Mouse (Mus musculus) lung, adult 18-20 months (tissue): ENCODE measurements around the gene Bdh2.

Experiments used
- DNase-seq, 2 experiments: peaks; one replicate each; pipeline ENCODE4 v3.0.0; 2022; ENCODE audit warnings: mixed read lengths in 2 of 2

Bdh2 gene

GRCm38 (mm10) chr3:135300081-135300480 lies 19.1 kb downstream of the Bdh2 start:
- DNase-seq: no peak

GRCm38 (mm10) chr3:135304060-135304459 lies 23.0 kb downstream of the Bdh2 start:
- no peak for DNase-seq

GRCm38 (mm10) chr3:135304566-135304965 lies 23.5 kb downstream of the Bdh2 start:
- no peak for DNase-seq

- DNase-seq: peak; percentile 33 to 61
Observed at GRCm38 (mm10) chr3:135307411-135308259, 26.6 kb downstream of the Bdh2 start, which contains the start of gene Slc9b2. TSS of gene Slc9b2 (plus strand) at chr3:135307700.

GRCm38 (mm10) chr3:135312916-135313491 lies 32.0 kb downstream of the Bdh2 start:
- no peak for DNase-seq

- no peak for DNase-seq
Observed at GRCm38 (mm10) chr3:135313727-135314126, 32.7 kb downstream of the Bdh2 start.

- no peak for DNase-seq
Observed at GRCm38 (mm10) chr3:135314811-135315210, 33.8 kb downstream of the Bdh2 start.

GRCm38 (mm10) chr3:135315720-135316425 lies 34.9 kb downstream of the Bdh2 start:
- no peak for DNase-seq

GRCm38 (mm10) chr3:135318331-135318730 lies 37.3 kb downstream of the Bdh2 start:
- no peak for DNase-seq

GRCm38 (mm10) chr3:135324354-135324753 lies 43.3 kb downstream of the Bdh2 start:
- no peak for DNase-seq

- no peak for DNase-seq
Observed at GRCm38 (mm10) chr3:135327176-135327575, 46.2 kb downstream of the Bdh2 start.

GRCm38 (mm10) chr3:135327601-135328000 lies 46.6 kb downstream of the Bdh2 start:
- DNase-seq: no peak

- peak; percentile 42 to 55 for DNase-seq
Observed at GRCm38 (mm10) chr3:135328560-135328959, 47.5 kb downstream of the Bdh2 start.

GRCm38 (mm10) chr3:135332691-135333090 lies 51.7 kb downstream of the Bdh2 start:
- DNase-seq: no peak

- no peak for DNase-seq
Observed at GRCm38 (mm10) chr3:135333763-135334162, 52.7 kb downstream of the Bdh2 start.

- no peak for DNase-seq
Observed at GRCm38 (mm10) chr3:135347739-135348264, 66.8 kb downstream of the Bdh2 start, which contains the start of gene Slc9b1. TSS of gene Slc9b1 (plus strand) at chr3:135348029.

GRCm38 (mm10) chr3:135349022-135349421 lies 68.0 kb downstream of the Bdh2 start:
- DNase-seq: no peak

- DNase-seq: no peak
Observed at GRCm38 (mm10) chr3:135351857-135352256, 70.8 kb downstream of the Bdh2 start.
